Mouse (Mus musculus): Measurements from ENCODE around the gene Sprr2f. TPM values are rescaled to one million over a fixed set of nuclear protein-coding genes. Genes with fewer than 3 reads are reported as not detected.

Gene Sprr2f
- not detected for total RNA-seq (2021)

- no peak for DNase-seq (ENCODE audit: extremely low spot score in 1 of 2, low spot score in 1 of 2)
Measured at GRCm38 (mm10) chr3:92364887-92365286, at the start of gene Sprr2f. Gene Sprr2f, plus strand, starts transcription at chr3:92365187.

GRCm38 (mm10) chr3:92316320-92316719, 48.7 kb upstream of the Sprr2f start, which contains the start of gene Sprr2b:
Gene Sprr2b, plus strand, starts transcription at chr3:92316620.
- DNase-seq (ENCODE audit: extremely low spot score in 1 of 2, low spot score in 1 of 2): no peak

DNA sequence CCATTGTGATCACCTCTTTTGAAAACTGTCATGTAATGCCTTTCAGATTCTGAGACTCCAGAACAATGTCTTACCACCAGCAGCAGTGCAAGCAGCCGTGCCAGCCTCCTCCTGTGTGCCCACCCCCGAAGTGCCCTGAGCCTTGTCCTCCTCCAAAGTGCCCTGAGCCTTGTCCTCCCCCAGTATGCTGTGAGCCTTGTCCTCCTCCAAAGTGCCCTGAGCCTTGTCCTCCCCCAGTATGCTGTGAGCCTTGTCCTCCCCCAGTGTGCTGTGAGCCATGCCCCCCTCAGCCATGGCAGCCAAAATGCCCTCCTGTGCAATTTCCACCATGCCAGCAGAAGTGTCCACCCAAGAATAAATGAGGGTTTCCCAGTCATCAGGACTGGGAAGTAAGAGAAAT, 47.6 kb upstream of the Sprr2f start:
- no peak for DNase-seq (ENCODE audit: extremely low spot score in 1 of 2, low spot score in 1 of 2)

DNA sequence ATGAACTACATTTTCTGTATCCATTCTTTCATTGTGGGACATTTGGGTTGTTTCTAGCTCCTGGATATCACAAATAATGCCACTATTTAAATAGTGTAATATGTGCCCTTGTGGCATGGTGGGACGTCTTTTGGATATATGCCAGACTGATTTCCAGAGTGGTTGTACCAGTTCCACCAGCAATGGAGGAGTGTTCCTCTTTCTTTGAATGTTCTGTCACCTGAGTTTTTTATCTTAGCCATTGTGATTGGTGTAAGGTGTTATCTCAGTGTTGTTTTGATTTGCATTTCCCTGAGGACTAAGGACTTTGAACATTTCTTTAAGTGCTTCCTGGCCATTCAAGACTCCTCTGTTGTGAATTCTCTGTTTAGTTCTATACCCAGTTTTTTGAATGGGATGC, 28.7 kb upstream of the Sprr2f start:
- no peak for DNase-seq (ENCODE audit: extremely low spot score in 1 of 2, low spot score in 1 of 2)

DNA sequence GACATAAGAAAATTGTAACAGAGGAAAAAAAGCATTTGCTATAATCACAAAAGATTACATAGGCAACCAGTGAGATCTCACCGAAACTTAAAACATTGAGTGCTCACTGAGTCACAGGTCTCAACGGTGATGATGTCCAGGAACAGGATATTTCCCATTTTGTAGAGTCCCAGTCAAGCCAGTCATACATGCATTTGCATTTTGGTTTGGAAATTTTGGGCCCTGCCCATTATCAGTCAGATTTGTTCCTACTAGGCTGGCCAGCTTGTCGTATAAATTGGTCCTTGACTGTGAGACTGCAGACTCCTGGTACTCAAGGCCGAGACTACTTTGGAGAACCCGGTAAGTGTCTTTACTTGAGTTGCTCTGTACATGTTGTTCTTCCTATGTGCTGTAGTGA, 26.1 kb upstream of the Sprr2f start, which contains the start of gene Sprr2d:
Gene Sprr2d, plus strand, starts transcription at position 301 of the 400 bp plus-strand sequence.
- DNase-seq (ENCODE audit: extremely low spot score in 1 of 2, low spot score in 1 of 2): no peak

GRCm38 (mm10) chr3:92351843-92352242, 13.1 kb upstream of the Sprr2f start, which contains the start of gene Sprr2e:
Gene Sprr2e, plus strand, starts transcription at chr3:92352143.
- no peak for DNase-seq (ENCODE audit: extremely low spot score in 1 of 2, low spot score in 1 of 2)

GRCm38 (mm10) chr3:92361619-92362018, 3.4 kb upstream of the Sprr2f start:
- no peak for DNase-seq (ENCODE audit: extremely low spot score in 1 of 2, low spot score in 1 of 2)

DNA sequence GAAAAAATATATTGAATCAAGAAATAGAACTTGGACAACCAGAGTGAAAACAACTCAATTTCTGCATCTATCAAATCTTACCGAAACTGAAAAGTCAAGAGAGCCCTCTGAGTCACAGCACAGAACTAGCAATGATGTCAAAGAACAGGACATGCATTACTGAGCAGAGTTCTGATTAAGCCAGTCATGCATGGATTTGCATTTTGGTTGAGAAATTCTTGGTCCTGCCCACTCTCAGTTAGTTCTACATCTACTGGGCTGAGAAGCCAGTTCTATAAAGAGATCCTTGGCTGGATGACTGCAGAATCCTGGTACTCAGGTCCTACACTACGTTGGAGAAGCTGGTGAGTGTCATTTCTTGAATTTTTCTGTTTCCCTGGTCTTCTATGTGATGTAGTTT, 8.6 kb downstream of the Sprr2f start:
- no peak for DNase-seq (ENCODE audit: extremely low spot score in 1 of 2, low spot score in 1 of 2)

DNA sequence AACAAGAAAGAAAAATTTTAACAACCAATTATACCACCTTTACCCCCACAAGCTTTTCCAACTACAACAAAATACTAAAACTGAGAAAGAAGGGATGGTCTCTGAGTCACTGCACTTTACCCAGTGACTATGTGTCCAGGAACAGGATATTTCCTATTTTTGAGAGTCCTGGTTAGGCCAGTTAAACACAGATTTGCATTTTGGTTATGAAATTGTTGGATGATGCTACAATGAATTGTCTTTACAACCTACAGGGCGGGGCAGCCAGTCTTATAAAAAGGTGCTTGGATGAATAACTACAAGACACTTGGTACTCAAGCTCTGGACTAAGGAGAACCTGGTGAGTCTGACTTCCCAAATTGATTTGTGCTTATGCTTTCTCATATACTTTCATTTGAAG, 20.4 kb downstream of the Sprr2f start, which contains the start of gene Sprr2h:
Gene Sprr2h, plus strand, starts transcription at position 301 of the 400 bp plus-strand sequence.
- no peak for DNase-seq (ENCODE audit: extremely low spot score in 1 of 2, low spot score in 1 of 2)

GRCm38 (mm10) chr3:92394301-92394700, 29.3 kb downstream of the Sprr2f start:
- DNase-seq (ENCODE audit: extremely low spot score in 1 of 2, low spot score in 1 of 2): no peak

DNA sequence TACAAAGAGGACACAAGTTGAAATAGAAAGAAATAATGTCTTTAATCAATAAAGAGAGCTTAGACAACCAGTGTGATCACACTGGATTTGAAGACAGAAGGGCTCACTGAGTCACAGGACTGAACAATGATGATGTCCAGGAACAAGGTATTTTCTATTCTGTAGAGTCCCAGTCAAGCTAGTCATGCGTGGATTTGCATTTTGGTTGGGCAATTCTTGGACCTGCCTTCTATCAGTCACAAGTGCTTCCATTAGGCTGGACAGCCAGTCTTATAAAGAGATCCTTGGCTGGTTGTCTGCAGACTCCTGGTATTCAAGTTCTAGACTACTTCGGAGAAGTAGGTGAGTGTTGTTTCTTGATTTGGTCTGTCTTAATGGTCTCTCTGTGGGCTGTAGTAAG, 42.7 kb downstream of the Sprr2f start, which contains the start of gene Sprr2i:
Gene Sprr2i, plus strand, starts transcription at position 301 of the 400 bp plus-strand sequence.
- DNase-seq (ENCODE audit: extremely low spot score in 1 of 2, low spot score in 1 of 2): no peak

Other genes starting within 250 kb of the Sprr2f start
- not detected for gene Prr9, start 241.2 kb upstream of the Sprr2f start, total RNA-seq (2021)
- gene Lelp1, start 222.4 kb upstream of the Sprr2f start, total RNA-seq (2021): not detected
- not detected for gene Sprr2a1, start 149.4 kb upstream of the Sprr2f start, total RNA-seq (2021)
- gene Sprr2a2, start 149.3 kb upstream of the Sprr2f start, total RNA-seq (2021): not detected
- gene Sprr2a3, start 79.8 kb upstream of the Sprr2f start, total RNA-seq (2021): not detected
- not detected for gene Sprr2b, start 48.6 kb upstream of the Sprr2f start, total RNA-seq (2021)
- gene Sprr2d, start 26.0 kb upstream of the Sprr2f start, total RNA-seq (2021): not detected
- gene Sprr2e, start 13.0 kb upstream of the Sprr2f start, total RNA-seq (2021): not detected
- gene Sprr2h, start 20.5 kb downstream of the Sprr2f start, total RNA-seq (2021): not detected
- not detected for gene Sprr2i, start 42.8 kb downstream of the Sprr2f start, total RNA-seq (2021)
- gene Sprr2j-ps, start 52.9 kb downstream of the Sprr2f start, total RNA-seq (2021): not detected
- 1 to 10 TPM; 2.3 to 3.6 TPM for gene Gm9774, start 64.2 kb downstream of the Sprr2f start, total RNA-seq (2021)
- not detected for gene Sprr2k, start 67.4 kb downstream of the Sprr2f start, total RNA-seq (2021)
- not detected for gene Sprr1b, start 73.6 kb downstream of the Sprr2f start, total RNA-seq (2021)
- gene Sprr3, start 93.5 kb downstream of the Sprr2f start, total RNA-seq (2021): not detected
- not detected for gene Sprr1a, start 120.7 kb downstream of the Sprr2f start, total RNA-seq (2021)
- gene Sprr4, start 135.3 kb downstream of the Sprr2f start, total RNA-seq (2021): not detected
- not detected for gene 2310046K23Rik, start 169.3 kb downstream of the Sprr2f start, total RNA-seq (2021)
- not detected for gene Ivl, start 208.5 kb downstream of the Sprr2f start, total RNA-seq (2021)
- gene Smcp, start 223.8 kb downstream of the Sprr2f start, total RNA-seq (2021): not detected
- not detected for gene 2210017I01Rik, start 242.3 kb downstream of the Sprr2f start, total RNA-seq (2021)

Measured in layer of hippocampus, postnatal 25 days (tissue).